Mouse (Mus musculus) CD4-positive helper T cell, adult 2 months (primary cell): ENCODE measurements around the gene Sec24c.
"Not testable (repeated sequence)": the region's sequence is repeated elsewhere in the genome, so short reads cannot be mapped to it uniquely, and the experiment has no call there.

Experiments
- DNase-seq: peaks from one replicate; pipeline ENCODE4 v3.0.0-alpha.2; 2012; ENCODE audit warnings: low read depth, missing footprints, low spot score

Gene Sec24c

GRCm38 (mm10) chr14:20674064-20674833, at the start of gene Sec24c:
Gene Sec24c, plus strand, starts transcription at chr14:20674308.
- DNase-seq: peak; percentile 97

DNA sequence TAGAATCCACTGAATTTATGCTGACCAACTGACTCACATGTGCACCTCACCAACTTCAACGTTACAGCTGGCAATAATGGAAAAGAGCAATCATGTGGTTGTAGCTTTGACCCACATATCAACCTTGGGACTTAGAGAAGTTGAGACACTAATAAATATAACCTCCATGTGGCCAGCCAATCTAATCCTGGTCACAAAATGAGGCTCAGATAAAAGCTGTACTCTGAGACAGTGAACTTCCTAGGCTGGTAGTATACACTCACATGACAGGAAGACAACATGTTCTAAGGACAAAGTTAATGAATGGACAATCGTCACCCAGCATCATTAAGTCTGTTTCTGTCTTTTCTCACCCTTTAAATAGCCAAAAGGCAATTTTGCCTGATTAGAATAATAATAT, 47.7 kb upstream of the Sec24c start:
- no peak for DNase-seq

DNA sequence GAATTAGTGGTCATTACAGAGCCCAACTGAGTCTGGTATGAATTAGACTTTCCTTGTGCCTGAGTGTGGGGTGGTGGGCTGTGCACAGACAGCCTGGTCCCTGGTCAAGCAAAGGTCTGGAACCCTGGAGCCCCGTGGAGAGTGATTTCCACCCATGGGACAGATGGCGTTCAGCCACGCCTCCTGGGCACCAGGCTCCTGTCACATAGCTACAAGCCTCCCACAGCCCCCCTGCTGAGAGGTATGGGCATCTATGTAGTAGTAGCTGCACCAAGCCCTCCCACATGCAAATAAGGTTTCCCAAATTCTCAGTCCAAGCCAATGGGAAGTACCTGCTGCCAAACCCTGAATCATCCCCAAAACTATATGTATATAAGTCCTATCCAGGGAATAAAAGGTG, 47.1 kb upstream of the Sec24c start:
- no peak for DNase-seq

- no peak for DNase-seq
These were observed 42.9 kb upstream of the Sec24c start for GRCm38 (mm10) chr14:20631253-20631652.

DNA sequence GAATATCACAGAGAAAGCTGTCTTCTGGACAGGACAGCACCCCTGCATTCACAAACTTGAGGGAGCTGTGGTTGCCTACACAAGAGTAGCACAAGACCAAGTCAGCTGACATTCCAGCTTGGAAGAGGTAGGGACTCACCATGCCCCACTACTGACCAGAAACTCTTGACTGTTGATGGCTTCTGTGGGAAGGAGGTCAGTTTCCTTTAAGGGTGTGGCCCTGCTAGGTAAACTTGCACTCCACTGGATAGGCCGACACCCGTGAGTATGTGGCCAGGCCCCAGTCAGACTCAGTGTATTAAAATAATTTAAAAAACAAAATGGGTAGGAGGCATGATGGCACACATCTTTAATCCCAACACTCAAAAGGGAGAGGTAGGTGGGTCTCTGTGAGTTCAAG, 38.6 kb upstream of the Sec24c start:
- DNase-seq: no peak

GRCm38 (mm10) chr14:20636968-20637367, 37.1 kb upstream of the Sec24c start:
- DNase-seq: not testable (repeated sequence)

GRCm38 (mm10) chr14:20637818-20638574, 36.1 kb upstream of the Sec24c start:
- DNase-seq: no peak

DNA sequence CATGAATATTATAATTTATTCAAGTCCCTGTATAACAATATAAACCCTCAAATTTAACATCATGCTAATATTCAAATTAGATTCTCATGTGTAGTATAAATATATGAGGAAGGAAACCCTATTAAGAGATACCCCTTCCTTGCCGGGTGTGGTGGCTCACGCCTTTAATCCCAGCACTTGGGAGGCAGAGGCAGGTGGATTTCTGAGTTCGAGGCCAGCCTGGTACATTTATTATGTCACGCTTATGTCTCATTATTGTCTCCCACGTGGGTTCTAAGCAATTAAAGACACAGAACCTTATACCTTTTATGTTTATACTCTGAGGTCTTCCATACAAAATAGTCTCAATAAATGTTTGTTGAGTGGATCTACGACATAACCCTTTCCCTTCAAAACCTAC, 35.4 kb upstream of the Sec24c start:
- DNase-seq: no peak

DNA sequence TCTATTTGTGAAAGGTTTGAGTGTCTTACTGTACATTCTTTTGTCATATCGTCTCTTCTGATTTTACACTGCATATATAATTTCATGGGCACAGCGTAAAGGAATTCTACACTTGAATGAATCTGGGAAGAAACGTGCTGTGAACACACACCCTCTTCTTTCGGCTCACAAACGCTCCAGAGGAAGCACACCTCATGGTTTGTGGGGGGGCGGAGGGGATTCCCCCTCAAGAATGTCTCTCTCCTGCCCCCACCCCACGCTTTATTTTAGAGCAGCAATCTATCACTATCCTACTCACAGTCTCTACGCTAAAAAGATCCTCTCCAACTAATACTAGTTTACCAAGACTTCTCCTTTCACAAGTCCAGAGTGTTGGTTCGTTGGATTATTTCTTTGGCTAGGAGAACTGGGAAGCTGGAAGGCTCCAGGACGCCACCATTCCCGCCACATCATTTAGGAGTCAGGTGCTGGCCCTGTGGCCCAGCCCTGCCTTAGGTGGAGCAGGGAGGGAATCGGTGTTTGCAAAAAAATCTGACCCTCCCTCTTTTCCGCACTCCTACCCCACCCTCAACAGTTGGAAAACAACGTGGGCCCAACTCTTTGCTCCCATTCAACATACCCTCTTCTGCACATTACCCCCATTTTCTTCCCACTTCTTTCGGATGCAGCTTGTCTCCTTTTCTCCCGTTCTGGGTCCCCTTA, 34.0 kb upstream of the Sec24c start:
- peak; percentile 76 for DNase-seq

- DNase-seq: peak; percentile 99
These were observed 33.3 kb upstream of the Sec24c start, which contains the start of gene Usp54 for GRCm38 (mm10) chr14:20640644-20641437. Gene Usp54, minus strand, starts transcription at chr14:20641063.

GRCm38 (mm10) chr14:20641438-20641875, 32.7 kb upstream of the Sec24c start:
- DNase-seq: no peak

DNA sequence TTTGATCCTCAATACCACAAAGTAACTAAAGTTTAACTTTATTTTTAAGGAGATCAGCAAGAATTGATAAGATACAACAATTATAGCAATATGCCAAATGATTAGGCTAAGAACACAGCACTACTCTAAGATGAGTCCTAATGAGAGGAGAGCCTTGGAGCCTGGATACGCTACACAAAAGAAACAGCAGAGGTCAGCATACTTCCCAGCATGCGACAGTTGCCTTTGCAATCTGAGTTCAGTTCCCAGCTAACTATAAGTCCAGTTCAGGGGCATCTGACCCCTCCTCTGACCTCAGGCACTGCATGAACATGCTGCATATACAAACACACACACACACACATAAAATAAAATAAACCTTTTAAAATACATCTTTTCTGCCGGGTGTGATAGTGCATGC, 28.6 kb upstream of the Sec24c start:
- DNase-seq: no peak

DNA sequence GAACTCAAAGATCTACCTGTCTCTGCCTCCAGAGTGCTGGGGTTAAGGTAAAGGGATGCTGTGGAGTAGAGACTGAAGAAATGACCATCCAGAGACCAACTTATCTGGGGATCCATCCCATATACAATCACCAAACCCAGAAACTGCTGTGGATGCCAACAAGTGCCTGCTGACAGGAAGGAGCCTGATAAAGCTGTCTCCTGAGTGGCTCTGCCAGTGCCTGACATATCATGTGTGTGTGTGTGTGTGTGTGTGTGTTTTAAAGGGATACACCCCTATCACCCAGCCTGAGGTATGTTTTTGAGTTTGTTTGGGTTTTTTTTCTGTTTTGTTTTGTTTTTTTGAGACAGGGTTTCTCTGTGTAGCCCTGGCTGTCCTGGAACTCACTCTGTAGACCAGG, 27.7 kb upstream of the Sec24c start:
- no peak for DNase-seq

DNA sequence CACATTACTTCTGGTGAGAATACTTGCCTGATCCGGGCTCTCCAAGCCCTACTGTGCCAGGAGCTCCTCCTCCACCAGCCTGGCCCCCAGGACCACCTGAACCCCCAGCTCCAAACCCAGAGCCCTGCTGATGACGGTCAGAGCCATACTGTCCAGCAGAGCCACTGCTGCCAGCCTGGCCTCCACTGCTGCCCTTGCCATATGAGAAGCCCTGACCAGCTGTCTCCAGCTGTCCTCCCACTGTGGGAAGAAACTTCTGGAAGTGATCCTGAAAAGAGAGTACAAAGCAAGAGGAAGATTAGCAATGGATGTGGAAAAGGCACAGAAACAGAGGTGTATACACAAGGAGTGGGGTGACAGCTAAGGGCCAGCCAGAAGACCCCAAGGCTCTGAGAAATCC, 23.1 kb upstream of the Sec24c start:
- DNase-seq: no peak

DNA sequence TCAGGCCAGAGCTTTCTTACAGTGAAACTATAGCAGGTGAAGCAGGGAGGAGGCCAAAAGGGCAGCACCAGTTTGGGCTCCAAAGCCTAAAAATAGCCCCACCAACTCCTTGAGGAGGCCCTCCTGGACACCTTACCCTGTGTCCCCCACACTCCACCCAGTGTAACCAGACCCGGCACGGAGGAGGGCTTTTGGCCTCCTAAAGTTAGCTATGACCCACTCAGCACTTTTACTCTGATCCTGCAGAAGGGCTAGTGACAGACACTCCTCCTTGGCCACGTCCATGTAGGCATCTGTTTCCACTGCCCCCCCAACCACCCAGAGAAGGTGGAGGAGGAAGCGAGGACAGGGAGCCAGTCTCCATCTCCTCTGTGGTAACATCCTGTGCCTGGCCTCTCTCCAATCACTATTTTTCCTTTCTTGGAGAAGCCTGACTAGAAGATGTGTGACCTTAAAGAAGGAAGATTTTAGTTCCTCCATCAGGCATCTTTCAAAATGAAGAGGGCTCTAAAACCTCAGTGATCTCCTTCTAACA, 22.3 kb upstream of the Sec24c start:
- DNase-seq: no peak

GRCm38 (mm10) chr14:20654690-20655421, 19.3 kb upstream of the Sec24c start:
- DNase-seq: no peak

GRCm38 (mm10) chr14:20655731-20656130, 18.4 kb upstream of the Sec24c start:
- no peak for DNase-seq

DNA sequence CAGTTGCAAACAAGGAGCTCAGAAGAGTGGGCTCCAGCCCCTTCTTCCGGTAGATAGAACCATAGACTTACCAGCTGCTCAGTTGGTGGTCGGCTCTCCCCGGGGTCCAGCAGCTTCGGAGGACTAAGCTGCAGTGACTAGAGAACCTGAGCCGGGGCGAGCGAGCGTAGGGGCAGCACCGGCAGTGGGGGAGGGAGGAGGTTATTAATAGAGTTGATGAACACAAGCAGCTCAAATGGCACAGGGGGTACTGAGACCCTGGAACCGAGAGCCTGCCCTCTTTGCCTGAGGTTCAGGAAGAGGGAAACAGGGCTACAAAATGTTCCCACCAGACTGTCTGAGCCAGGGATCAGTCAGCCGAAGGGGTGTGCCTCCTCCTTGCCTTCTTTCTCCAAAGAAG, 17.7 kb upstream of the Sec24c start, which contains the start of gene Myoz1:
Gene Myoz1, minus strand, starts transcription at position 180 of the 400 bp plus-strand sequence.
- DNase-seq: no peak

DNA sequence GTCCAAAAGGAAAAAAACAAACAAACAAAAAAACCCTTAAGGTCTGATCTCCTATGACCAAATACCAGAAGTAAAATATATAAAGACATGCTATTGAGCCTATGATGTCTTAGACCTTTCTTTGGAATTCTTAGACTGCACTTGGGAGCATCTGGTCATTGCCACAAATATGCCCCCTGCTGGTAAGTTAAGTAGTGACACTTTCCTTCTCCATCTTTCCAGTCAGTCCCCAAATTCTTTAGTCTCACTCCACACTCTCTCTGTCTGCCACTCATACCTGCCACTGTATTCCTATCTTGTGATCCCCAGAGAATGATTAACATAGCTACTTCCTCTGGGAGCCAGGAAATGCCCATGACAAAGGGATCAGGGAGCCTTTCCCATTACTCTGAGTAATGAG, 15.8 kb upstream of the Sec24c start:
- DNase-seq: peak; percentile 52

- no peak for DNase-seq
These were observed 15.2 kb upstream of the Sec24c start for GRCm38 (mm10) chr14:20658902-20659301.
